Mouse (Mus musculus) forelimb bud, embryonic 11.5 days (tissue): ENCODE measurements at regions not wholly inside any gene's neighbourhood (a gene's known extent, or its start where the extent isn't known, plus 50 kb on each side); places are given as distances from the start of the nearest gene placed in this dataset.

Source experiments
- DNase-seq: peaks from one replicate; pipeline ENCODE4 v3.0.0-alpha.2; 2012; ENCODE audit warnings: low read depth, low spot score

DNA sequence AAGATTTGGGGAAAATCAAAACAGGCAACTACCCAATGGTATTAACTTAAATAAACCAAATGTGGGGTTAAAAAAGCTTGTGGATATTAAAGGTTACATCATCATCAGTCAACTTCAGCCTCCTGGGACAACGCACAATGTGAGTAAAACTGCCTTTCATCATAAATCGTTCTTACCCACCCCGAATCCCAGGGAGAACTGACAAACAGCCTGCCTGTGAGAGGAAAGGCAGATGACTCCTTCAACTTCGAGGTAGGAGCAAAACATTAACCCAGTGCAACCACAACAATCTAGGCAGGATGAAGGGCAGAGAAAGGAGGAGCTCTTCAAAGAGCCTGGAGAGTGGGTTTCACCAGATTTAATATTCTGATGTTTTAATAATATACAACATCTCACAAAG lies 135.3 kb upstream of the Gm37988 start:
- no peak for DNase-seq

DNA sequence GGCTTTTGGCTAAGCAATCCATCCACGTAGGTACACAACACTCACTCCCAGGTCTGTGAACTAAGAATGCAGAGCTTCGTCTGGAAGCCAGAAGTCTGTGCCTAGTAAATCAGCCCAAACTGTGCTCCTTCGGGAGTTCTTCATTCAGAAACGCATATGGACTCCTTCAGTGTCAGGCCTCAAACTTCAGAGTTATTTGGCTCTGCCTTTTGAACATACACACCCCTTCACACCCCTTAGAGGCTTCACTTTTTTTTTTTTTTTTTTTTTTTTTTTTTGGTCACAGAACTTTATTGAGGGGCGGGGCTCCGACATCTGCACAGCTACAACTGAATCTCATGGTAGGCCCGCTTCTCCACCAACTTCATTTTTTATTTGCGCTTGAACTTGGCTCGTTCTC lies 120.1 kb upstream of the Gm37988 start:
- DNase-seq, result no peak

DNA sequence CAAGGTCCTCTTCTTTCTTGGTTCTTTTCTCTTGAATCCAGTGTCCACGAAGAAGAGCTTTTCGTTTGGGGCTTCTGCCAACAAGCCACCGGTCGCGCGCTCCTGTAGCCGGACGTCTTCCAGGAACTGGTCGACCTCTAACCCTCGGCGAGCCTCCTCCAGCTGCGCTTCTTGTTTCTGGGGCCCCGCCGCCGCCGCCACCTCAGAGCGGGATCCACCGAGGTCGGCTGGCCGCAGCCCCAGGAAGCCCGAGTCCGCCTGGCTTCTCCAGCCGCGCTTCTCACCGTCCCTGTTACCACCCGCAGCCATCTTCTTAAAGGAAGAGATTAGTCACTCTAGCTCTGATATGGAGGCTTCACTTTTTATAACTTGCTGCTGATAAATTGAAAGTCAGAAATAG lies 118.6 kb upstream of the Gm37988 start:
- no peak for DNase-seq

DNA sequence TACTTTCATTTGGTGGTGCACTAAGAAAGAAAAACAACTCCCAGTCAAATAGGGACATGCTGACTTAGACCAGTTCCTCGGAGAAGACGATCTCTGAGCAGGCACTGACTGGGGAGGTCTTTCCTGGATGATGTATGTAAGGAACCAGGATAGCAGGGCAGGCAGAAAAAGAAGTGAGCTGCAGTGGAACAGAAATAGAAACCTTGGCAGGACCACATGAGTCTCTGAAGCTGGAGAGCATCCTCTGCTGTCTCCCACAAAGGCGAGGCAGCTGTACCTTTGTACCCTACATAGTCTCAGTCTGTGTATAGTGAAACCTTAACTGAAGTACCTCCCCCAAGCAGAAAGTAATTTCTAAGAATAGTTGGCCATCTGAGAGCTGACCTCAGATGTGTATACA lies 104.4 kb upstream of the Gm37988 start:
- DNase-seq, result no peak

DNA sequence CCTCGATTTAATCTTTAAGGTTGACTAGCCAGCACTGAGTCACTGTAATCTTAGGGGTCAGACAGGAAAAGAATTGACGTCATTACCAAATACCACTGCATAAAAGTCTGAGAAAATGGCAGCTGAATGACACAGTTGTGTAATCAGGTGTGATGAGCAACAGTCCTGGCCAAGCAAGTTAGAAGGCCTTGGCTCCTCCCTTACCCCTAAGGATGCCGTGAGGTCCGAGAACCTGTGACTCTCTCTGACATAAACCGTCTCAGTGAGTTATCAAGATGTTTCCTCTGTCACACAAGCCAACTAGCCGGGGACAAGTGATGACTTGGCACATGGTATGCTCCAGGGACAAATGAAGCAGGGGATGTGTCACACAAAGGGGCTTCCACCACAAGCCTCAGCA lies 101.5 kb upstream of the Gm37988 start:
- DNase-seq, result no peak

DNA sequence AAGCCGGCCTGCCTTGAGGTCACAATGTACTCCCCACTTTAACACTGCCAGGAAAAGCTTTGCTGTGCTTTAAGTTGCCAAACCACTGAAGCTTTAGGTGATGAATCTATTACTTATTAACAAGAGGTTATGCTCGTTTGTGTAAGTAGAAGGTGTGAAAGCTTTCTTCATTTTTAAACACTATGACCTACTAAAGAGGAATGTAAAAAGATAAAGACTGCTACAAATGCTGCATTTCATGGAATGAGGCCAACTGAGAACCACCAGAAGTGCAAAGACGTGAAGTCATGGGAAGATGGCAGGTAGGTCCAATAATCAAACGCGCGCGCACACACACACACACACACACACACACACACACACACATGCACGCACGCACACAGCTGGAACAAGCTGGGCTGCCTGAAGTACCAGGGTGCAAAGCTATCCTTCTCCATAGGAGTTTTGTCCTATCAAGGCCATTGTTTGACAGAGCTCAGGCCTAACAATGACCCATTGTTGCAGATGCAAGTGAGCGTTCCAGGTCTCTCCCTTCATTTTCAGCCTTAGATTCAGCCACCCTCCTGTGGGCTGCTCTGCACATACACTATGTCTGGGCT lies 85.3 kb upstream of the Gm37988 start:
- DNase-seq, result no peak
